Mouse (Mus musculus) cerebellum, postnatal 14 days (tissue): ENCODE measurements around the gene Ccdc163.
"Not testable (repeated sequence)": the region's sequence is repeated elsewhere in the genome, so short reads cannot be mapped to it uniquely, and the experiment has no call there.

Experiments used
- DNase-seq, 2 experiments: peaks; one replicate each; pipeline ENCODE4 v3.0.0; 2021; ENCODE audit warnings: mixed read lengths in 2 of 2

Gene Ccdc163

GRCm38 (mm10) chr4:116708201-116708764 is at the start of gene Ccdc163, which contains the start of gene Mmachc:
TSS of gene Ccdc163 (plus strand) at chr4:116708509.
TSS of gene Mmachc (minus strand) at chr4:116708406.
- peak; percentile 90 to 93 for DNase-seq

- DNase-seq: no peak
Observed at GRCm38 (mm10) chr4:116659474-116659873, 48.8 kb upstream of the Ccdc163 start.

GRCm38 (mm10) chr4:116659916-116660315 is 48.4 kb upstream of the Ccdc163 start:
- not testable (repeated sequence) for DNase-seq

- DNase-seq: no peak
Observed at GRCm38 (mm10) chr4:116660829-116661228, 47.5 kb upstream of the Ccdc163 start.

GRCm38 (mm10) chr4:116661998-116662397 is 46.3 kb upstream of the Ccdc163 start:
- DNase-seq: no peak

- no peak for DNase-seq
Observed at GRCm38 (mm10) chr4:116666625-116667024, 41.7 kb upstream of the Ccdc163 start.

- no peak for DNase-seq
Observed at GRCm38 (mm10) chr4:116668145-116668544, 40.2 kb upstream of the Ccdc163 start.

- DNase-seq: no peak
Observed at GRCm38 (mm10) chr4:116669291-116669690, 39.0 kb upstream of the Ccdc163 start.

GRCm38 (mm10) chr4:116672785-116673184 is 35.5 kb upstream of the Ccdc163 start:
- no peak for DNase-seq

GRCm38 (mm10) chr4:116674761-116675160 is 33.5 kb upstream of the Ccdc163 start:
- DNase-seq: not testable (repeated sequence)

GRCm38 (mm10) chr4:116676027-116676426 is 32.3 kb upstream of the Ccdc163 start:
- no peak for DNase-seq

GRCm38 (mm10) chr4:116677808-116678207 is 30.5 kb upstream of the Ccdc163 start:
- DNase-seq: no peak

- DNase-seq: no peak
Observed at GRCm38 (mm10) chr4:116679141-116679540, 29.2 kb upstream of the Ccdc163 start.

- DNase-seq: not testable (repeated sequence)
Observed at GRCm38 (mm10) chr4:116680521-116680920, 27.8 kb upstream of the Ccdc163 start.

- DNase-seq: no peak
Observed at GRCm38 (mm10) chr4:116683957-116684356, 24.4 kb upstream of the Ccdc163 start.

- no peak for DNase-seq
Observed at GRCm38 (mm10) chr4:116684665-116685064, 23.6 kb upstream of the Ccdc163 start.

- peak; percentile 91 to 96 for DNase-seq
Observed at GRCm38 (mm10) chr4:116685402-116686061, 22.8 kb upstream of the Ccdc163 start, which contains the start of gene Prdx1. TSS of gene Prdx1 (plus strand) at chr4:116685544.

- DNase-seq: no peak
Observed at GRCm38 (mm10) chr4:116687041-116687440, 21.3 kb upstream of the Ccdc163 start.

GRCm38 (mm10) chr4:116689309-116689876 is 18.9 kb upstream of the Ccdc163 start:
- DNase-seq: no peak

GRCm38 (mm10) chr4:116692146-116692545 is 16.2 kb upstream of the Ccdc163 start:
- no peak for DNase-seq

- no peak for DNase-seq
Observed at GRCm38 (mm10) chr4:116693785-116694184, 14.5 kb upstream of the Ccdc163 start.

GRCm38 (mm10) chr4:116698693-116699342 is 9.5 kb upstream of the Ccdc163 start:
- no peak for DNase-seq

- no peak for DNase-seq
Observed at GRCm38 (mm10) chr4:116700964-116701363, 7.3 kb upstream of the Ccdc163 start.

GRCm38 (mm10) chr4:116703804-116704203 is 4.5 kb upstream of the Ccdc163 start:
- peak; percentile 76 to 89 for DNase-seq
